Mouse (Mus musculus): Measurements from ENCODE around the gene Lcor.

The Lcor gene

DNA sequence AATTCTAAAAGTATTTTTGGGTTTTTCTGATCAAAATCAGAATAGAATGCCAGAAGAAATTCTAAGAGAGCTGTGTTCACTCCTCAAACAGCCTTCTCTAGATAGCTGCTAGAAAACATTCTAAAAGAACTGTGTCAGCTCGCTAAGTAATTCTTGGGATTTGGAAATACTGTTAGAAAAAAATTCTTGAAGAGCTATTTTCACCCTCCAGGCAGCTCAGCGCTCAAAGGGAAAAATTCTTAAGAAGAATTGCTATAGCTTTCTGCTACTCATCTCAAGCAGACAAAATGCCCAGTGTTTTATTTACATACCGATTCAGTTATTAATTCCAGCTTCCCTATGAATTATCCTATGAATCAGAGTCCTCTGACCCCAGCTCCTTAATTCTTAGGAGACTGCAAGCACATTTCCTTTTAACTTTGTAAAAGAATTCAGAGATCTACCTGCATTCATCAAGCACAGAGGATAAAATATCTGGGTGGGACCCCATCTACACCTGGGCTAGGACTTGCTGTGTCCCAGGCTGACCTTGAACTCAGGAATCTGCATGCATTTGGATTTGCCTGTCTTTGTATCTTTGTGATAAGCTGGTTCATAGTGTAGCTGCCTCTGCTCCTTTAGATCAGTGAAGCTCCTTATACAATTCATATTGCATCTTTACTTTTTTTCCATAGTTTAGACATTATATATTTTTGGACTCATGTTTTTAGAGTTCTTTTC lies 5.7 kb upstream of the Lcor start:
- DNase-seq = no peak

DNA sequence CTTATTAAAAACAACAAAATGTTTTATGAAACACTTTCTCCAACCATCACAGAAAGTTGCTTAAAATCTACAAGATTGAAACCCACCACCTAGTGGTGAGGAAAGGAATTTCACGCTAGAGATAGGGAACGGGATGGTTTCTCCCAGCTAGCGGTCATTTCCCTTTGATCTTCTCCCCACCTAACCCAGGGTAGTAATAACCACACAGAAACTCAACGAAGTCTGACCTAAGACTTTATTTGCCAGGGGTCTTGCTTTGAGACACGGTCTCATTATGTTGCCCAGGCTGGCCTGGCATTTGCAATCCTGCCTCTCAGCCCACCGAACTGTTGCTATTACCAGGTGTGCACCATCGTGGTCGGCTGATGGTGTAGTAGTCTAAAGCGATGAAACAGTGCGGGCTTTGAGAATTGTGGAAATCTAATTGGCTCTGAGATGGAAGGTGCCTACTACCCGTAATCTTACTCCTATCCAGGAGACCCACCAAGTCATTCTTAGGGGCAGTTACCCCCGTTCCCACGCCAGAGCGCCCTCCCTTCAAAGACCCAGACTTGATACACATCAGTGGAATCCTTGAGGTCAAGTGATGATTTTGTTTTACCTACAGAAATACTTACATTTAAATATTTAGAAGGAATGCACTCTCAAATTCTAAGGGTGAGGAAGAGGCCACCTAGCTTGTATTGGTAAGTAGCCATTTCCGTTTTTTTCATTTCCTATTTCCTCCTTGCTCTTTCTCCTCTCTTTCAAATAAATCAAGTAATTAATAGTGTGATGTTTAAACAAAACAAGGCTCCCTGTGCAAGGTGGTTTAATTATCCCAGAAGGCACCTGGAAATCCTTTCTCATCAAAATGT lies 1.2 kb upstream of the Lcor start:
- peak; percentile 86 for DNase-seq

DNA sequence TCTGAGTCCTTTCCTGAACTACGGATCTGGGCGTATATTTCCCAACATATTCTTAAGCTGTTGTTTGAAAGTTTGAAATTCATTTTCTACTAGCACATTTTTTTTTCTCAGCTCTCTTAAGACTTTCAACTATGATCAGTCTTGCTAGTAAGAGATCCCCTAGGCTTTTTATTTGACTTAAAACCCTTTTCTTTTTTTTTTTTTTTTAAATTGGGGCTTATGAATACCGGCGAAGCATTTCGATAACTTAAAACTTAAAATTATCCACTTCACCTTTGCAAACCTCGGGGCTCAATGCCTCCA lies 599 bp upstream of the Lcor start:
- DNase-seq = no peak

DNA sequence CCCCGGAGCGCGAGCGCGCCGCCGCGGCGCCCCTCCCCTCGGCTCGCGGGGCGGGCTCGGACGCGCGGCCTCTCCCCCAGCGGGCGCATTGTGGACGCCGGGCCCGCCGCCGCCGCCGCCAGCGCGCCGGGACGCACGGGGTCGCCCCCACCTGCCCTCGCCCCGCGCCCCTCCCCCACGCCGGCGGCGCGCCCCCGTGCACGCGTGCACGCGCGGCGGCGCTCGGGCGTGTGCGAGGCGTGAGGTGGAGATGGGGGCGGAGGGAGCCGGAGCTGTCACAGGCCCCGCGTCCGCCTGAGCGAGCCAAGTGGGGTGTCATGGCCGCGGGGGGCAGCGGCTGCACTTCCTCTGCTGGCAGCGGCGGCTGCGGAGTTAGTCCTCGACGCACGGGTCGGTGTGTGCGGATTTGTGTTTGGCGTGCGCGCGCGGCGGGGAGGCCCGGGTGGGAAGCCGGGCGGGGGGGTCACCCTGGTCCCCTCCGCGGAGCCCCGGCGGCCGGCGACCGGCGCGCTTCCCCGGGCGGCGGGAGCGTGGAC lies 540 bp downstream of the Lcor start:
- DNase-seq = peak; percentile 89

DNA sequence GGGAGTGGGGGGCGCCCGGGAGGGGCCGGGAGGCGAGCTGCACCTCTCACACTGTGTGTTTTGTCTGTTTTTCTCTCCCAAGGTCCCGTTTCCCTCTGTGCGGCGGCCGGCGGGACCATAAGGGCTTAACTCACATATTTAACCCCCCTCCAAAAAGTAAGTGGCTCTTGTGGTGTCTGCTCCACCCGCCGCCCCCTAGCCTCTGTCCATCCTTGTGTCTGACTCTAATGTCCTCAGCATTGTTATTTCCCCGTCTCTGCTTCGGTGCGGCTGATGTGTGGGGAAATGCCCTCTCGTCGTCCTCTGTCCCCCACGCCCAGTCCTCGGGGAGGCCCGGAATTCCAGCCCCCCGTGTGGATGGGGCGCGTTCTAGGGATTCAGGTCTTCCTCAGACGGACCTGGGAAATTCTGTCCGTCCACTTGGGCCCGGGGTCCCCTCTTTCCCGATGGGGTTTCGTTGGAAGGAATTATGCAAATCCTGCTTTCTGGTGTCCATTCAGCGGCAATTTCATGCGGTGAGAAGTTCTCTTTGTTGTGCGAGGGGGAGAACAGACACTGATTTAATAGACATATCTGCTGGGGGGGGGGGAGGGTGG lies 1.1 kb downstream of the Lcor start:
- peak; percentile 62 for DNase-seq

DNA sequence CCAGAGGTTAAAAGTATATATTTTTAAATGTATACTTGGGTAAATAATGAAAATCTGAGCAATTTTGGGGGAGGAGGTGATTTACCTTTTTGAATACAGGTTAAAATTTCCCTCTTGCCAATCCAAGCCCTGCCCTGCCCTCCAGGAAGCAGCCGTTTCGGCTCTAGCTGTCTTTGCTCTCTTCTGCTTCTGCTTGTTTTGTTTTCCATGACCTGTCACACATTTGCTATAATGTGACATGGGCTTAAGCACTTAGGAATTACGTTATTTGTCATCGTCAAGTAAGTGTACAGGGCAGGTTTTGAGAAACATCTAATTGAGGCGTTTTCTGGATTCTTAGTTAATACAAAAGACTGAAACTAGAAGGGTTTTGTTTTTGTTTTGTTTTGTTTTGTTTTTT lies 1.9 kb downstream of the Lcor start:
- DNase-seq = no peak

DNA sequence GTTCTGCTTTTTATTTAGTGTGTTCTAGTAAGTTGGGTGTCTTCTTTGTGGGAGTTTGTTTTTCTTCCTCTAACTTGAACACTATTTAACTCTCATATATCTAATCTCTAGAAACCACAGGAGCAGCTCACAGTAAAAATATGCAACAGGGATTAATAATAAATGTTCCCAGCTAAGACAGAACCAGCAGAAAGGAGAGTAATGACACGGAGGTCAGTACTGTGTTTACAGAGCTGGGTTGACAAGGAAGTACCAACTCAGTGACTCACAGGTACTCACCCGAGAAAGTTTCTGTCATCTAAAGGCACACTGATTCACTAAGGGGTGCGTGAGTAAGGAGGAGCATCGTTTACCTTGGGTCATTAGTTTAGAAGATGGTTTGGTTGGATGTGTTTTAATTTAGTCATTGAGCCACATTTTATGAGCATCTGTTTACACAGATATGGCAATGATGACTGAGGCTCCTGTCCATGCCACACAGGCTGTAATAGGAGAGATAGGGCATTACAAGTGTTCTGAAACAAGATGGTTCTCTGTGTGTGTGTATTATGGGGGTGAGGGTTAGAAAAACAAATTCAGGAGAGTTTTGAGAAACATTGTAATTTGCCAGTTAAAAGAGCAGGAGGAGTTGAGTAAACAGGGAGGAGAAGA lies 13.1 kb downstream of the Lcor start:
- no peak for DNase-seq

DNA sequence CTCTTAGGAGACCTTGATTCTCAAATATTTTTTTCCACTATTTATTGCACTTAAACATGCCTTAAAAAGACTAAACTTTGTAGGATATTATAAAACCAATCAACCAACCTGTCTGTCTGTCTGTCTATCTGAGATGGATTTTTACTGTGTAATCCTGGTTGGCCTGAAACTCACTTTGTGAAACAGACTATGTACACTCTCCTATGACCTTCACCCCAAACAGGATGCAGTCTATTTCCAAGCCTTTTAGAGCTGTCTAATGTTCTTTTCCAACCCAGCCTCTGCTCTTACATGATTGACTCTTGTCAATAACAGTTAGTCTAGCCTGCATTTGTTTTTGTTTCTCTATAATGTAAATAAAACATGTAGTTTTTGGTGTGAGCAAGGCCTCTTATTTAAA lies 13.6 kb downstream of the Lcor start:
- no peak for DNase-seq

DNA sequence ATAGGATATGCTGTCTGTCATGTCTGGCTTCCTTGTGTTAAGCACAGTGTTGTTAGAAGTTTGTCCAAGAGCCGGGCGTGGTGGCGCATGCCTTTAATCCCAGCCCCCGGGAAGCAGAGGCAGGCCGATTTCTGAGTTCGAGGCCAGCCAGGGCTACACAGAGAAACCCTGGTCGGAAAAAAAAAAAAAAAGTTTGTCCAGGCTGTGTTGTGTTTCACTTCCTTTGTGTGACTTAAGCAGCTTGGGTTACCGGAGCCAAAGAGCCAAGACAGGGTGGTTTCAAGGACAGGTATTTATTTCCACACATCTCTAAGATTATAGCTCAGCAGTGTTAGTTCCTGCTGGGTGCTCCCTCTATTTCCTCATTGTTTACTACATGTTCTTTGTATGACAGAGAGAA lies 25.4 kb downstream of the Lcor start:
- DNase-seq = no peak

DNA sequence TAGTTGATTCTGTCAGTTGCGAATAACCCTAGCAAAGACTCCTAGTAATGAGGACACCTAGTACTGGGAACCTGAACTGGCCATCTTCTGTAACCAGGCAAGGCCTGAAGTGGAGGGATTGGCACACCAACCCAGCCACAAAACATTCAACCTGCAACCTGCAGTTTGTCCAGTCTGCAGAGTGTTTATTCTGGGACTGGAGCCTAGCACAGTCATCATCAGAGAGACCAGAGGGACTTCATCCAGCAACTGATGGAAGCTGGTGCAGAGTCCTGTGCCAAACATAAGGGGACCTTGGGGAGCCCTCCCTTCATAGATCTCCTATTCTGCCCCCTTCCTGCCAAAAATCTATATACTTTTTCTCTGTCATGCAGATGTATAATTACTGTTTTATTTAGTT lies 32.4 kb downstream of the Lcor start:
- DNase-seq = no peak

DNA sequence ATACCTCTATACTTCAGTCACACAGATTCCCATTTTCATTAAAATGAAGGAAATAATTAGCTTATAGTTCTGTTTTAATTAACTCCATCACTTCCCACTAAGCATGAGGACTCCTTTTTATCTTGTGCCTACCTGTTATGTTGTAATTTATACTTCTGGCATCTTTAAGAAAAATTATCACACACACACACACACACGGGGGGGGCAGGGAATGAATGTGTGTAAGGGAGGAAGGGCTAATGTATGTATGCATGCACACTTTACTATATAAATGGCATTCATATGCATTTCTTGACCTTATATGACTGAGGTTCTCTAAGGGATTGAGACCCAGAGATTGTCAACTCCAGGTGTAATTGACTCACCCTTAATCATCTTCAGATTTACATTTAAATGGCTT lies 33.1 kb downstream of the Lcor start:
- DNase-seq = no peak

DNA sequence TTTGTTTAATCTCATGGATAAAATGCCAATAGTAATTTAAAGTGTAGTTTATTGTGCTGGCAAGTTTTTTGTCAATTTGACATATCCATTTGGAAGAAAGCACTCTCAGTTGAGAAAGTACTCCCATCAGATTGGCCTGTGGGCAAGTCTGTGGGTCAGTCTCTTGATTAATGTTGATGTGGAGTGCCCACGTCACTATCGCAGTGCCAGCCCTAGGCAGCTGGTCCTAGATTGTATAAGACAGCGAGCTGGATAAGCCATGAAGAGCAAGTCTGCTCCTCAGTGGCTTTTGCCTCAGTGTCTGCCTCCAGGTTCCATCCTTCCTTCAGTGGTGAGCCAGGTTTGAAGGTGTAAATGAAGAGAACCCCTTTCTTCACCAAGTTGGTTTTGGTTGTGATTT lies 34.6 kb downstream of the Lcor start:
- no peak for DNase-seq

DNA sequence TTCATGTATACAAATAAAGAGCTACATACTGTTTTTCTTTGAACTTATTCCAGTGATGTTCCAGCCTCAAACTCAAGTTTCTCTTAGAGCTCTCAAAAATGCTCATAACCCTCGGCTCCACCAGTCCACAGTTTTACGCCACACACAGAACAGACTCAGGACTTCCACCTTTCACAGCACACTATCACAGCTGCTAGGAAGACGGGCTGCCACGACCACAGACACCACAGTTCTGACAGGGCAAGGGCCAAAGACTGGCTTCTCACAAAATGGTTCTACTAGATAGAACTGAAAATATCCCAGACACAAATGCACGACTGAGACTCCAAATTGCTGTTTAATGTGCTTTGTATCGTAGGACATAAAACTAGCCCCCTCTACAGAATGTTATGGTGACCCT lies 36.7 kb downstream of the Lcor start:
- DNase-seq = no peak

DNA sequence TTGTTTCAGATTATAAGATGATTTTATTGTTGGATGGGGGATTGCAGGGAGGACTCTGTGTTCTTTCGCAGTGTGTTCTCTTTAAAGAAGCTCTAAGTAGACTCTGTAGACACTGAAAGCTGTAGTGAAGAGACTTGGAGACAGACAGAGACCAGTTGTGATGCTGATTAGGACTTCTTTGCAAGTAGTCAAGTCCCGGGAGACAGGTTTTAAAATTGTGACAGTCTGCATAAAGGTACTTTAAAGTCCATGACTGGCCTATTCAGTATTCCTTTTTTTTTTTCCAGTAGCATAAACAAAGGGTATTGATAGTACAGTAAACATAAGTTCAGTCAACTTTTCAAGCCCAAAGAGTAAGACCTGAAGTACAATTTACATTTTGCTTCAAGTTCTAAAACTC lies 39.8 kb downstream of the Lcor start:
- no peak for DNase-seq

DNA sequence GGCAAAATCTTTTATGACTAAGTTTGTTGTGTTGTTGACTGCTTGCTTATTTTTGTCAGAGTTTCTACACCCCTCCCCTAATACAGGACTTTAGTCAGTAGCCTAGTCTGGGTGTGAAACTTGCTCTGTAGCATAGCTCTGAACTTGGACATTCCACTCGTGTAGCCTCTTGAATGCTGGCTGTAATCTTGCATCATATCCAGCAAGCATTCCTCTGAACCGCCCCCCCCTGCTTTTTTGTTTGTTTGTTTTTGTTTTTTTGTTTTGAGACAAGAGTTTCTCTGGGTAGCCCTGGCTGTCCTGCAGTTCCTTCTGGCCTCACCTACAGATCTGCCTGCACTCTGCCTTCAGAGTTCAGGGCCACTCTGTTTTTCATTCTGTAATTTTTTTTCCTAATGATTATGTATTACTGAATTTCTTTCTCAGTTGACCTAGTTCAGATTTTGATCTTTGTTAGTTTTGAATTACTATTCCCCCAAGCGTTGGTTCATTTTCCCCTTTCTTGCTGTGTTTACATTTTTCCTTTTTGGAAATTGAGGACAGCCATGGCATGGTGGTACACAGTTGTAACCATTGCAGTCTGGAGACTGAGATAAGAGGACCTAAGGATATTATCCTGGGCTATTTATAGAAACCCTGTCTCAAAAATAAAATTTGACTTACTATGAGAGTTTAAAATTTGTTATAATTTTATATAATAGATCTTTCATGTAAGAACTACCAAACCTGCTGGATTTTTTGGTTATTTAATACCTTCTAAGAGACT lies 41.5 kb downstream of the Lcor start:
- no peak for DNase-seq

DNA sequence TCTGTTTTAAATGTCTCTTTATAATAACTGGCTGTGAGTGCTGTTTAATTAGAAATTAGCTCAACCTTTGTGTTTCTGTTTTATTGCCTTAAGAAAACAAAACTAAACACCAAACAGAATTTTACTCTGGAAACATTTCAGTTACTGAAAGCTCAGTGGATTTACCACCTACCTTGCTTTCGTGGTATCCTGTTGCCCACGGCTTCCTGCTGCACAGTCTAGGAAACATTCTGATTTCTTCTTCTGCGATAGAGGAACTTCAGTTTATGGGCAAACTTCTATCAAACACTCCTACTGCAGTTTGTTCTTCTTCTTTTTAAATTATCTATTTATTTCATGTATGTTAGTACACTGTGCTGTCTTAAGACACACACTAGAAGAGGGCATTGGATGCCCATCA lies 46.7 kb downstream of the Lcor start:
- DNase-seq = no peak

DNA sequence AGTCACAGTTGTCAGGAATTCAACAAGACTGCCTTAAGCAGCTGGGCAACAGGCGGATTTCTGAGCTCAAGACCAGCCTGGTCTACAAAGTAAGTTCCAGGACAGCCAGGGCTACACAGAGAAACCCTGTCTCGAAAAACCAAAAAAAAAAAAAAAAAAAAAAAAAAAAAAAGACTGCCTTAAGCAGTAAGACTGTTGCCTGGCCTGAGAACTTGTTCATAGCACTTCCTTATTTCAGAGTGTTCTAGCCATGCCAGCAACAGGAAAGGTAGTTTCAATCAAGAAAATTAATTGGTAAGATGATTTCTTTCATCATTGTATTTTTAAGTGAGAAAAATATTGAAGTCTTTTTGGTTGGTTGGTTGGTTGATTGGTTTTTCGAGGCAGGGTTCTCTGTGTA lies 51.6 kb downstream of the Lcor start:
- DNase-seq = no peak

DNA sequence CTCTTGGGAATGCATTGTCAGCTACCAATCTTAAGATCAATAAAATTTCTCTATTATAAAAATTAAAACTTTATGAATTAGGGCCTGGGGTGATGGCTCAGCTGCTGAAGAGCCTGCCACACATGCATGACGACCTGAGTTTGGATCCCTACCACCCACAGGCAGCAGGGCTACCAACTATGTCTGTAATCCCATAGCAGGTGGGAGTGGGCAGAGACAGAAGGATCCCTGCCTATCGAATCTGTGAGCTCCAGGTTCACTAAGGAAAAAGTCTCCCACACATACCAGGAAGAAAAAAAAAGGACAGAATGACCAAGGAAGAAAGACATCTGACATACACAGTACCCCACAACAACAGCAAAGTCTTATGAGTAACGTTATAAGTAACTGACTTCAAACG lies 74.5 kb downstream of the Lcor start:
- no peak for DNase-seq

DNA sequence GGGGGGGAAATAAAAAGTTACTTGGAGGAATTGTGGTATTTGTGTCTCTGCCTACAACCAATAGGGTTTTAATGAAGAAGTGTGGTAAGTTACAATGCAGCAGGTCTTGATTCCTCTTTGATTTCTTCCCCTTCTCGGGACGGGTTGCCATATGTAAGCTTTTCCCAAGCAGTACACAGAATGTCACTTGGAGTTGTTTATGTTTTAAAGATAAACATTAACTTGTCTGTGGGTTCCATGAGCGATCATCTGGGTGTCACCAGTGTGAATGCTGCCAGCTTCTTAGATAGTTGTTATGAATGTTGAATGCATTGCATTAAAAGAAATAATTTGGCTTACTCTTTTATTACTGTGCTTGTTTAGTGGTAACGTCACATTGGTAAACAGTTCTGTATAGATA lies 75.1 kb downstream of the Lcor start:
- DNase-seq = no peak

DNA sequence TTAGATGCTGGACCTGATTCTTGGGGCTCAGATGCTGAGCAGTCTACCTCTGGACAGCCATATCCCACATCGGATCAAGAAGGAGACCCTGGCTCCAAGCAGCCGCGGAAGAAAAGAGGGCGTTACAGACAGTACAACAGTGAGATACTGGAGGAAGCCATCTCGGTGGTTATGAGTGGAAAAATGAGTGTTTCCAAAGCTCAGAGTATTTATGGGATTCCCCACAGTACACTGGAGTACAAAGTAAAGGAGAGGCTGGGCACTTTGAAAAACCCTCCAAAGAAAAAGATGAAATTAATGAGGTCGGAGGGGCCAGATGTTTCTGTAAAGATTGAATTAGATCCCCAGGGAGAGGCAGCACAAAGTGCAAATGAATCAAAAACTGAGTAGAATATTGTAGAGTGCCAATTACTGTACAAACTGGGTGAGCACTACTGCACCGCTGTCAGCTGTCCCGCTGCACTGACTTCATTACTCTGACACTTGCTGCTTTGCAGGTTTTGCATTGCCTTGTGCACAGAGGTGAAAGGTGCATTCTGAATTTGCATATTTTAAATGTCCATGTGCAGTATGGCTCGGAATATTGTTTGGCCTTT lies 76.6 kb downstream of the Lcor start:
- no peak for DNase-seq

DNA sequence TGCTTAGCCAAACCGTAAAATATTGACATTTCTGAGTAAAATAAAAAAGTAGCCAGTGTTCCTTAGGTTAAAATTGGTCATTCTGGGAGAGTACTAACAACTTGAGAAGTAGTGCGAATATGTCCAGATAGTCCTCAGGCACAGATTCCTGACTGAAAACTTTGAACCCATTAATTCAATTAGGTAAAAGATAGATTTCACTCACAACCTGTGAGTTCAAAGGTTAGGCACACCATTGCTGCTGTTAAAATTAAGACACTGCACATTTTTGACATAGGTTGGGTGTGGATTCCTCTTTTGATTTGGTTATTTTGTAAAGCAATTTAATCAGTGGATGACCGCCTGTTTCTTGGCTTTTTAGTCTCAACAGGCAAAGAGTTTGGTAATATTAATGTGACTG lies 78.4 kb downstream of the Lcor start:
- DNase-seq = no peak

DNA sequence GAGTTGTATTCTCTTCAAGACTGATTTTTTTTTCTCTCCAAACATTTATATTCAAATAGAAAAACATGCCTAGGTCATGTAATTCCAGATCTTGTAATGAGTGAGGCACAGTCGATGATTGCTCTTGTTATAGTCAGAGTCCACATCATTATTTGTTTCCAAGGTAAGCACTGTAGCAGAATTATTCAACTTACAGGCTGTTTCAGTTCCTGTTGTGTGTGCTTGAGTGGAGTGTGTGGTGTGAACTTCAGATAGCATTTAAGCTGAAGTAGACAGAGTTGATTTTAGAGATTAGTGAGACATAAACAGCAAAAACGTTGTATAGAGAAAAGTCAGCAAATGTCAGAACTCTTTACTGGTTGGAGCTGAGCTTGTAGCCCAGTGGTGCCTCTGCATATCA lies 86.4 kb downstream of the Lcor start:
- no peak for DNase-seq
